Mouse (Mus musculus): ENCODE measurements around the gene Magt1. TPM values are rescaled to one million over a fixed set of nuclear protein-coding genes. Genes with fewer than 3 reads are reported as not detected.
"Not testable (repeated sequence)": the region's sequence is repeated elsewhere in the genome, so short reads cannot be mapped to it uniquely, and the experiment has no call there.

The Magt1 gene
- total RNA-seq, 2 experiments from 2014 or later, result 40.7 to 46.4 TPM

DNA sequence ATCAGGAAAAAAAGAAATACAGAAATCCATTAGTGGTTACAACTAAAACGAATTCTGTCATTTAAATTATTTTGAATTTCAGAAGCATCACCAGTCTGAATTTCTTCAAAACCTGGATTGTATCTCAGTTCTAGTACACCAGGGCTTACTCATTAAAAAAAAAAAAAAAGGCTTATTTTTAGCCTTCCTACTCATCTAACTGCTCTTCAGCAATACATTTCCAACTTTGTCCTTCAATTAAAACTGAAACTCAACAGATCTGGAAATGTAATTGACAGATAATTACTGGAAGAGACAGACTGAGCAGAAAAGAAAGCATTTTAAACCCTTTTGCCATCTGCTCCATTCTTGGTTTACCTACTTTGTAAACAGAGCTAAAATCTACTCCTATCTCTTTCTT, 10.1 kb downstream of the Magt1 start:
- DNase-seq, result no peak

DNA sequence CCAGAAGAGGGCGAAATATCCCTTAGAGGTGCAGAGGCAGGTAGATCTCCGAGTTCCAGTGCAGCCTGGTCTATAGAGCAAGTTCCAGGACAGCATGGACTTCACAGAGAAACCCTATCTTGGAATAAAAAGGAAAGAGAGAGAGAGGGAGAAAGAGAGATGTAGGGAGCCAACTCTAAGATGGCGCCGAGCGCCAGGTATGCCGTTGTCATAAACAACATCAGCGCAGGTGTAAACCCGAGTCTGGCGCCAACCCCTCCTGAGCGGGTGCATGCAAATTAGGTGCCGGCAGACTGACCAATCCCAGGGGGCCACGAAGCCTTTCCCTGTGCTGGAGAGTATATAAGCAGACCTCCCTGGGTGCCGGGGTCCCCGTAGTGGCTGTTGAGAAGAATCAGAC, 54.6 kb downstream of the Magt1 start:
- intact Hi-C loops (cut with DNase I); DNase-seq: not testable (repeated sequence)

More for the DNA sequence above, 10.1 kb downstream of the Magt1 start:
- intact Hi-C loops (cut with DNase I), result no loop called here

DNA sequence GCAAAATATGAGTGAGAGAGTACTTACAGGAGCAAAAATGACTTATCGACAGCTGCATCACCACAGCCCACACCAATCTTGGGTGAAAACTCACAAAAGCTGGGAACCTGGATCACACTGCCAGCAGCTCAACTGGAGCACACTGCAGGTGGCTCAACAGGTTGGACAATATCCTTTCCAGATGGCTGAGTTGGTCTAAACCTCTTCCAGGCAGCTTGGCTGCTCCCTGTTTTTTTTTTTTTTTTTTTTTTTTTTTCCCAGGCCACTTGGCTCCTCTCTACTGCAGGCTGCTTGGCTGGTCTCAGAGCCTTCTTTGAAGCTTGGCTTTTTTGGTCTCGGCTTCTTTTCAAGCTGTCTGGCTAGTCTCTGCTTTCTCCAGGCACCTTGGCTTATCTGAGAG, 57.7 kb downstream of the Magt1 start:
- no peak for DNase-seq
- intact Hi-C loops (cut with DNase I), result no loop called here

DNA sequence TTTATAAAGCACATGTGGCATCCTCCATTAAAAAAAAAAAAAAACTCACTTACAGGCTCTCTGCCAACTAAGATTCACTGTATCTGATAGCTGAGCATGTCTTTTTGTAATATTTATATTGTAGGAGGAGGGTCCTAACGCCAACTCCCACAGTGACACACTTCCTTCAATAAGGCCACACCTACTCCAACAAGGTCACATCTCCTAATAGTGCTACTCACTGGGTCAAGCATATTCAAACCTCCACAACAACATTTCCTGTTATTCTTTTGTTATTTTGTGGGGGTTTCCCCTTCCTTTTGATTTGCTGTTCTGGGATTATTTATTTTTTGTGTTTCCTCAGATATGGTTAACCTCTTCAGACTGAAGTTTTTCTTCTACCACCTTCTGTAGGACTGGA, 65.3 kb downstream of the Magt1 start:
- intact Hi-C loops (cut with DNase I), result no loop called here
- no peak for DNase-seq

DNA sequence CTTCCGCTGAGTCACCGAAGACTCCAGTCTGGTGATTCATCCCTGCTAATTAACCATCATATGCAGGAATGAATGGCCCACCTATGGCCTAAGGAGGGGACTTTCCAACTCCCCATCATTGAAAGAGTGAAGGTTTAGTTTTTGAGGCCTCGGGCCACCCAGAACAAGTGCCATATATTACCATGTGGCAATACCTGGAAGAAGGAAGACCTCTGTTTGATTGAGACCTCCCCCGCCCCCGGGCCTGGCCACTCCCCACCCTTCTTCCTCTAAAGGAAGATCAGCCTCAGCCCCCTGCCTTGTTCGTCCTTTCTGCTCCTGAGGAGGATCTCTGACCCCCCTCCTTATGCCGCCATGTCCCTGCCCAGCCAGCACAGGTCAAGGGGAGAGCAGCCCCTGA, 72.5 kb downstream of the Magt1 start:
- no peak for DNase-seq
- intact Hi-C loops (cut with DNase I), result no loop called here

DNA sequence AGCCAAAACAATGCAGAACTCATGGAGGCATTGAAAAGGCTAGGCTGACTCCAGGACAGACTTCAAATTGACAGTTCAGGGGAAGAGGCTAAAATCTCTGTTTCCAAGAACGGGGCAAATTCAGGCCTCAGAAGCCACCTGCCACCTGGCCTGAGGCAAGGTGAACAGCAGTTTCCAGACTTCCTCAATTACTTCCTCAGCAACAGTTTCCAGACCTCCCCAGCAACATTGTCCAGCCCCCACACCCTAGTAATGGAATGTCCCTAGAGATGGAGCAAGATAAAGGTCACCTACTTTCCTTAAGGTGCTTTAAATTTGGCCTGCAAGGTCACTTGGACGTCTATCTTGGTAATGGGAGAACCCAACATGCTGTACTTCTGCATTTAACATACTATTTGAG, 74.0 kb downstream of the Magt1 start:
- intact Hi-C loops (cut with DNase I), result no loop called here

DNA sequence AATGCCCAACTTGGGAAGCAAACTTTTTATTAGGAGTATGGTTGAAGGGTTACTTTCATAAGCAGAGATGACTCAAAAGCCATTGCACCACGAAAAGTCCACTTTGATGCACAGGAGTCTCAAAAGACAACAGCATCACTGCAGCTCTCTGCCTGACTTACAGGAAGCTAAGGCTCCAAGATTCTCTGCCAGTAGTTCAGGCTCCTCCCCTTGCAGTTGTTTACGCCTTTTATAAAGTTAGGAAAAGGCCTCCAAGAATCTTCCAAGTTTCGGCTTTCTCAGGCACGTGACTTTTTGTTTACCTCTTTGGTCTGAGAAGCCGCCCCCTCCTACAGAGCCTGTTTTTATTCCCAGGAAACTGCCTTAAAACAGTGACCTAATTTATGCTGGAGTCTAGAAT, 77.4 kb downstream of the Magt1 start:
- DNase-seq, result peak; percentile 28 to 35
- intact Hi-C loops (cut with DNase I), result no loop called here

More for the DNA sequence above, 74.0 kb downstream of the Magt1 start:
- DNase-seq, result no peak

DNA sequence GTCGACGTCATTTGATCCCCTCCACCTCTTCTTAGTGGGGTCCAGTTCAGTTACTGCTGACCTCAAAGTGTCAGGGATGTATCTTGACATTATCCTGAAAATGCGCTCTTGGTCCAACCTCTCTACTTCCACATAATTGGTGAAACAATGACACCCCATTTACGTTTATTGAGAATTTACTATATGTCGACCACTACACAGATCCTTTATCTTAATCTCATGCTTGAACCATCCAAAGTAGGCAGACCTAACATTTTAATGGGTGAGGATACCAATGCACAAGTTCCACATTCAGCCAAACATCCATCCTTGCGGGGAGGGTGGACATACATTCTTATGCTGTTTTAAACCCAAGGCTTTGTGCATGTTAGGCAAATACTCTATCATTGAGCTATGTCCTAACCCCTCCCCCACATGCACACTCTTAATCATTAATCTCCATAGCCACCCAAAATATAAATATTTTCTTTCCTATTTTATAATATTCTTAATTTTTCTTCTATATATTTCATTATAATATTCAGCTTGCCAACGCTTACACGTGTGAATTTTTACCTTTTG, 82.1 kb downstream of the Magt1 start:
- intact Hi-C loops (cut with DNase I), result loop anchor here (2.0 to 10.0 kb wide), 2 partner anchors 81 to 255 kb away; partner anchors contain the start of genes Magt1 and Pgk1
- DNase-seq, result no peak

DNA sequence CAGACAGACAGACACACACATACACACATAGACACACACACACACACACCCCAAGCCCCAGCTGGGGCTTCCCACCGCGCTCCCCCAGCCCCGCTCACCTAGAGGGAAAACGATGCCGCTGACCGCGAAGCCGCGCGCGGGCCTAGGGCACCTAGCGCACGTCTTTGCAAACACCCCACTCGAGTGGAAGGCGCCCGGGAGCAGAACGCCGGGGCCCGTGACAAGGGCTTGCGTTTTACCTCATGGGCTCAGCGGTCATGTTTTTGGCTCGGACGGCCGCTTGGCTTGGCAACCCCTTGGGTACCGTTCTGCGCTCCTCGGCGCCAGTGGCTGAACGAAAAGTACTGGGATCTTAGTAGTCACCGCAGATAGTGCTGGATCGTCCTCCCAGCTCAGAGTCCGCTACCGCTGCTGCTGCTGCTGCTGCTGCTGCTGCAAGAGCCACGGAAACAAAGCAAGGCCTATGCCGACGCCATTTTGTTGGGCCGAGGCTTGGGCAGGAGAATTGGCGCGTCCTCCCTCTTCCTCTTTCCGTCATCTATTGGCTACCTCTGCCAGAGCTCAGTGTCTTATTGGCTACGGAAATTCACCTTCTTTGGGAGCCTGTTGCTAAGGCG, 82.7 kb downstream of the Magt1 start, which contains the start of gene Atrx:
Gene Atrx (minus strand): TSS at position 543 of the 617 bp plus-strand sequence.
- DNase-seq, result peak; percentile 77 to 81
- intact Hi-C loops (cut with DNase I), result loop anchor here (2.0 to 10.0 kb wide), 2 partner anchors 82 to 256 kb away; partner anchors contain the start of genes Magt1 and Pgk1

DNA sequence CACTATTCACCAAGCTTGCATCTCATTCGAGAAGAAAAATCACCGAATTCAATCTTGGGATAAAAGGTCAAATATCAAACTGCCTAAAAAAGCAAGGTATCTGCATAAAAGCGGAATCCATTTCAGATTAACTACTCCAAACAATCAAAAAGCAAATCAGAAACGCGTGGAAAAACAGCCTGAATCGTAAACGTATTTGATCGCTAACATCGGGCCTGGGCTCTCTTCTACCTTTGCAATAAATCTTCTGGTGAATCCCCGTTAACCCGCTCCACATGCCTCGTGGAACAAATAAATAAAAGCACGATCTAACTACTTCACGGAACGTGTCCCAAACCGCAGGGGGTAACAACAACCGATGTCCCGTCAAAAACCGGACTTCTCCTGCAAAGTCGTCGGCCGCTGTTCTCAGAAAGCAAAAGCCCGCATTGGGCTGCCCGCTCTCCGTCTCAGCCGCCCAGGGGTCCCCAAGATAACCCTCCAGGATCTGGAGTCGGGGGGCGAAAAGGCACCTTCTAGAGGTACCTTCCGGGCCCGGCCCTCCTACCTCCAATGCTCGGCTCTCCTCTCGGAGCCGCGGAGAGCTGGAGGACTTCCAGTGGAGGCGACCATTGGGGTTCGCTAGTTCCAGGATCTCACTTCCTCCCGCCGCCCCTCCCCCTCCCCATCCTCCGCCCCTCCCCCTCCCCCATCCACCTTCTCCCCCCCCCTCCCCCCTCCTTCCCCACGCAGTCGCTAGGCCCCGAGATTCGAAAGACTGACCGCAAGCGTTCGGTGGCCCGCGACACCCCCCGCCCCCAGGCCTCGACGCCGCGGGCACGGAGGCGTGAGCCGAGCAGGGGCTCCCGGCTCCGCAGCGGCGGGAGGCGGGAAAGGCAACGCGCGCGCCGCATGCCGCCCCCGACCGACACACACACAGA, 83.5 kb downstream of the Magt1 start:
- intact Hi-C loops (cut with DNase I), result loop anchor here (2.0 to 10.0 kb wide), 2 partner anchors 83 to 257 kb away; partner anchors contain the start of genes Magt1 and Pgk1
- DNase-seq, result peak; percentile 29 to 52

DNA sequence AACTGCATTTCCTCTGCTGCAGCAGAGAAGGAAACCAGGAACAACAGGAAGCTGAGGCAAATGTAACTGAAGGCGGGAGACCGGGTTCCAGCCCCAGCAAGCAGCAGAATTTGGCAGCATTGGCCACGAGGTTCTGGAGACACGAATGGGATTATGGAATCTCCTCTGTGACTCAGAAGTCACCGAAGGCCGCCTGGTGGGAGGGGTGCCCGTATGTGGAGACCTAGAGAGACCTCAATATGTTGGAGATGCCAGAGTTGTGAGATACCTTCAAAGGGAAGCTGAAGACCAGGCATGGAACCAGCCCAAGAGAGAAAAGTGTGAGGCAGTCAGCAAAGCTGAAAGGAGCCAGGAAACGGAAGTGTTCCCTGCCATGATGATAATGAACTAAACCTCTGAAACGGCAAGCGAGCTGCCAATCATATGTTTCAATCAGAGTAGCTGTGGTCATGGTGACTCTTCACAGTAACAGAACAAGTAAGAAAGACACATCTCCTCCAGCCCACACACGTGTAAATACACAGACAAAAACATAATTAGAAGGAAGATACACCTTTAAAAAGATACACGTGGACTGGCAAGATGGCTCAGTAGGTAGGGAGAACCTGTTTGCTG, 85.5 kb downstream of the Magt1 start:
- peak; percentile 23 to 24 for DNase-seq

DNA sequence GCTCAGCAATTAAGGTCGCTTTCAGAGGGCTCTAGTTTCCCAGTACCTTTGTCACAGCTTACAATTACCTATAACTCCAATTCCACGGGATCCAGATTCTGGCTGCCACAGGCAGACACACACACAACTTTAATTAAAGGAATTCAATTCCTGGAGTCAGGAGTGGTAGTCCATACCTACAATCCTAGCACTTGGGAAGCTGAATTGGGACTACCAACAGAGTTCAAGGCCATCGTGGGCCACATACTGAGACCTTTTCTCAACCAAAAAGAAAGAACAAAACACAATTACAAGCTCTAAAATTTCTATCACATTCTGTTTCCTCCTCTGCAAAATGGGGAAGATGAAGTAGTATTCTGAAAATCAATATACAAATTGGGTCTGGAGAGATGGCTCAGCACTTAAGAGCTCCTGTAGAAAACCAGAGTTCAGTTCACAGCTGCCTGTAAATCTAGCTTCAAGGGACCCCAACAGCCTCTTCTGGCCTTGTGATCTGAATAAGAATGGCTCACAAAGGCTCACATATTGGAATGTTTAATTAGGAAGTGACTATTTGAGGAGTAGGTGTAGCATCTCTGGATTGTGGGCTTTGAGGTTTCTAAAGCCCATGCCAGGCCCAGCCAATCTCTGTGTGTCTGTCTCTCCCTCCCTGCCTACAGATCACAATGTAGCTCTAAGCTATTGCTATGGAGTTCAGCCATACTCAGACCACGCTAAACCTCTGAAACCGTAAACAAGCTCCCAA, 87.2 kb downstream of the Magt1 start:
- intact Hi-C loops (cut with DNase I), result loop anchor here (10.0 kb wide), 1 partner anchor 260 kb away; the partner anchor contains the start of gene Pgk1
- DNase-seq, result no peak

More for the DNA sequence above, 85.5 kb downstream of the Magt1 start:
- intact Hi-C loops (cut with DNase I), result loop anchor here (10.0 kb wide), 1 partner anchor 259 kb away; the partner anchor contains the start of gene Pgk1

DNA sequence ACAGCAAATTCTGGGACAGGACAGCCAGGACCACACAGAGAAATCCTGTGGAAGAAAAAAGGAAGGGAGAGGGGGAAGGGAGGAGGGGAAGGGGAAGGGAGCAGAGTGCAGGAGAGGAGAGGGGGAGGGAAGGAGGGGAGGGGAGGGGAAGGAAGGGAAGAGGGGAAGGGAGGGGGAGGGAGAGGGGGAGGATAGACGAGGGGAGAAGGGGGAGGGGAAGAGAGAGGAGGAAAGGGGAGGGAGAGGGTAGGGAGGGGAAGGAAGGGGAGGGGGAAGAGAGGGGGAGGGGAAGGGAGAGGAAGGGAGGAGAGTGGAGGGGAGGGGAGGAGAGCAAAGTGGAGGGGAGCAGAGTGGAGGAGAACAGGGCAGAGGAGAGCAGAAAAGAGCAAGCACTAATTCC, 87.8 kb downstream of the Magt1 start:
- intact Hi-C loops (cut with DNase I), result loop anchor here (10.0 kb wide), 1 partner anchor 261 kb away; the partner anchor contains the start of gene Pgk1
- no peak for DNase-seq

DNA sequence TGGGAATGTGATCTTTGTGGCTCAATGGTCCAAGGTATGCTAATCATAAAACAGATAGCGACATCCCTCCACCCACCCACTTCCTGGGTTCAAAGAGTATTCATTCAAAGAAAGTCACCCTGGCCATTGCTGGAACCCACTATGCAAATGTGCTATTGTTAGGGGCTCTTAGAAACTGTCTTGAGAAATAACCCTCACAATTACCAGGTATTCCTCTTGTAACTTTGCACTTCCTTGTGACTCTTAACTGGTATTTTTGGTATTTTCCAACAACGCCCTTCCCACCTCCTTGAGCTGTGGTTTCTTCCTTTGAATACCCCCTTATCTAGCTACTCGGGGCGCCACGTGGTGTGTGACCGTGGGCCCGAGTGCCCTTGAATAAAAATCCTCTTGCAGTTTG, 88.7 kb downstream of the Magt1 start:
- intact Hi-C loops (cut with DNase I), result loop anchor here (10.0 kb wide), 1 partner anchor 262 kb away; the partner anchor contains the start of gene Pgk1
- not testable (repeated sequence) for DNase-seq

DNA sequence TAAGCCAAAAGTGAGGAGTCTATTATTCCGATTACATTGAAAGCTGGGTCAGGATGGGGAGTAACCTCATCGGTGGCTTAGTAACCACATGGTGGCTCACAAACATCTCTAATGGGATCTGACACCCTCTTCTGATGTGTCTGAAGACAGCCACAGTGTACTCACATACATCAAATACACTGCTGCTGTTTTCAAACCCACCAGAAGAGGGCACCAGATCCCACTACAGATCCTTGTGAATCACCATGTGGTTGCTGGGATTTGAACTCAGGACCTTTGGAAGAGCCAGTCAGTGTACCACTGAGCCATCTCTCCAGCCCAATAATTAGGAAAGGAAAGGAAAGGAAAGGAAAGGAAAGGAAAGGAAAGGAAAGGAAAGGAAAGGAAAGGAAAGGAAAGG, 90.3 kb downstream of the Magt1 start:
- intact Hi-C loops (cut with DNase I), result loop anchor here (10.0 kb wide), 1 partner anchor 263 kb away; the partner anchor contains the start of gene Pgk1
- peak; percentile 27 to 29 for DNase-seq

Other genes with a start within 250 kb of the Magt1 start
- 10 to 100 TPM in 1 of 2 experiments, 1 to 10 TPM in 1; 9.9 to 20.2 TPM for gene Fgf16, start 247.6 kb downstream of the Magt1 start, total RNA-seq (2021)
- 100 to 1,000 TPM; 106 to 110 TPM for gene Atrx, start 82.5 kb downstream of the Magt1 start, total RNA-seq (2021)
- 1,000 to 10,000 TPM; 1,383 to 1,437 TPM for gene Cox7b, start 3.8 kb upstream of the Magt1 start, total RNA-seq (2021)
- gene Atp7a, start 15.4 kb upstream of the Magt1 start, total RNA-seq (2021), result 10 to 100 TPM; 12.5 to 13.5 TPM
- 1 to 10 TPM; 1.5 TPM for gene Tlr13, start 131.3 kb upstream of the Magt1 start, total RNA-seq (2021)
- 100 to 1,000 TPM; 557 to 593 TPM for gene Pgk1, start 175.2 kb upstream of the Magt1 start, total RNA-seq (2021)
- 10 to 100 TPM; 12.9 to 15.7 TPM for gene Taf9b, start 209.3 kb upstream of the Magt1 start, total RNA-seq (2021)
- gene Fnd3c2, start 243.5 kb upstream of the Magt1 start, total RNA-seq (2021), result not detected